Mouse (Mus musculus) MEL (cell line): ENCODE data around the gene Vsig2. TPM values are rescaled to one million over a fixed set of nuclear protein-coding genes. Genes with fewer than 3 reads are reported as not detected.

ENCODE experiments used
- DNase-seq: peaks from one replicate; pipeline ENCODE4 v3.0.0; 2011; ENCODE audit warnings: low read depth, low spot score
- H3K27ac ChIP-seq: 2 replicates; pipeline ENCODE4 v1.5.1; 2012; ENCODE audit warnings: low read depth, mild to moderate bottlenecking, control low read depth, low read length, moderate library complexity; ENCODE audit not compliant: control insufficient read depth
- H3K27me3 ChIP-seq, 2 experiments: fragments of 150-350 bp in 1 of 2; sonication (generic) in 1 of 2; 2 replicates each; pipeline ENCODE4 v1.6.1; 2012; ENCODE audit warnings: low read length in 2 of 2, mild to moderate bottlenecking in 2 of 2, improper control_type of control experiment in 1 of 2, moderate library complexity in 1 of 2; ENCODE audit not compliant: insufficient read depth in 2 of 2, control insufficient read depth in 1 of 2
- H3K36me3 ChIP-seq, 2 experiments: 2 replicates each; pipeline ENCODE4 v1.6.1; 2012 to 2014; ENCODE audit warnings: low read length in 2 of 2, improper control_type of control experiment in 1 of 2, inconsistent platforms in 1 of 2, mild to moderate bottlenecking in 1 of 2; ENCODE audit not compliant: insufficient read depth in 2 of 2, control insufficient read depth in 1 of 2
- H3K4me1 ChIP-seq, 2 experiments: fragments of 150-350 bp in 1 of 2; sonication (generic) in 1 of 2; 2 replicates each; pipeline ENCODE4 v1.6.1; 2012; ENCODE audit warnings: low read length in 2 of 2, improper control_type of control experiment in 1 of 2, mild to moderate bottlenecking in 1 of 2; ENCODE audit not compliant: insufficient read depth in 2 of 2, control insufficient read depth in 1 of 2
- H3K4me3 ChIP-seq, 2 experiments: fragments of 150-350 bp in 1 of 2; sonication (generic) in 1 of 2; 2 replicates each; pipeline ENCODE4 v1.5.1; 2012; ENCODE audit warnings: low read depth in 2 of 2, low read length in 2 of 2, mild to moderate bottlenecking in 2 of 2, moderate library complexity in 2 of 2, control low read depth in 1 of 2, improper control_type of control experiment in 1 of 2; ENCODE audit not compliant: control insufficient read depth in 1 of 2, insufficient read depth in 1 of 2
- H3K79me2 ChIP-seq: 2 replicates; pipeline ENCODE4 v1.6.1; 2012; ENCODE audit warnings: mild to moderate bottlenecking, low read length, moderate library complexity; ENCODE audit not compliant: control insufficient read depth, poor library complexity, insufficient read depth
- H3K9ac ChIP-seq: 2 replicates; pipeline ENCODE4 v1.6.1; 2012; ENCODE audit warnings: low read depth, mild to moderate bottlenecking, control low read depth, low read length, moderate library complexity; ENCODE audit not compliant: control insufficient read depth, poor library complexity, severe bottlenecking
- H3K9me3 ChIP-seq: fragments of 150-350 bp; sonication (generic); replicated peaks from 2 replicates; pipeline ENCODE4 v1.6.1; 2012; ENCODE audit warnings: mild to moderate bottlenecking, low read length, improper control_type of control experiment, moderate library complexity; ENCODE audit not compliant: insufficient read depth
- BHLHE40 ChIP-seq: IDR thresholded peaks from 2 replicates; pipeline ENCODE4 v1.6.1; 2012; ENCODE audit warnings: low read depth, mild to moderate bottlenecking, inconsistent platforms, low read length, improper control_type of control experiment, borderline replicate concordance
- CHD1 ChIP-seq: IDR thresholded peaks from 2 replicates; pipeline ENCODE4 v1.6.1; 2012; ENCODE audit warnings: low read depth, mild to moderate bottlenecking, inconsistent platforms, low read length, improper control_type of control experiment
- CTCF ChIP-seq, 3 experiments: IDR thresholded peaks in 2 of 3; conservative IDR thresholded peaks in 1 of 3; 2 replicates each; pipeline ENCODE4 v1.5.1; 2011 to 2012; ENCODE audit warnings: low read length in 3 of 3, low read depth in 2 of 3, mild to moderate bottlenecking in 2 of 3, improper control_type of control experiment in 1 of 3, inconsistent platforms in 1 of 3, mixed read lengths in 1 of 3, moderate library complexity in 1 of 3; ENCODE audit not compliant: control insufficient read depth in 1 of 3, insufficient read depth in 1 of 3, poor library complexity in 1 of 3, severe bottlenecking in 1 of 3
- ETS1 ChIP-seq: IDR thresholded peaks from 2 replicates; pipeline ENCODE4 v1.6.1; 2012; ENCODE audit warnings: low read depth, mild to moderate bottlenecking, inconsistent platforms, low read length, improper control_type of control experiment, moderate library complexity
- GATA1 ChIP-seq: IDR thresholded peaks from 2 replicates; pipeline ENCODE4 v1.6.1; 2011; ENCODE audit warnings: low read depth, low read length, improper control_type of control experiment
- JUND ChIP-seq: IDR thresholded peaks from 2 replicates; pipeline ENCODE4 v1.6.1; 2011; ENCODE audit warnings: low read depth, mild to moderate bottlenecking, improper control_type of control experiment, low read length
- KAT2A ChIP-seq: conservative IDR thresholded peaks from 2 replicates; pipeline ENCODE4 v1.6.1; 2012; ENCODE audit warnings: low read depth, low read length, improper control_type of control experiment, inconsistent platforms
- MAFK ChIP-seq: IDR thresholded peaks from 2 replicates; pipeline ENCODE4 v1.6.1; 2011; ENCODE audit warnings: low read depth, mild to moderate bottlenecking, low read length, improper control_type of control experiment, borderline replicate concordance
- MEF2A ChIP-seq: IDR thresholded peaks from 2 replicates; pipeline ENCODE4 v1.6.1; 2014; ENCODE audit warnings: low read depth, mild to moderate bottlenecking, inconsistent platforms, low read length, improper control_type of control experiment; ENCODE audit not compliant: poor library complexity, insufficient replicate concordance, severe bottlenecking; ENCODE audit errors: extremely low read depth
- MYB ChIP-seq: IDR thresholded peaks from 2 replicates; pipeline ENCODE4 v1.6.1; 2011; ENCODE audit warnings: mild to moderate bottlenecking, low read depth, low read length, improper control_type of control experiment
- MYC ChIP-seq: IDR thresholded peaks from 2 replicates; pipeline ENCODE4 v1.6.1; 2011; ENCODE audit warnings: low read depth, mild to moderate bottlenecking, low read length, improper control_type of control experiment, moderate library complexity
- NRF1 ChIP-seq: IDR thresholded peaks from 2 replicates; pipeline ENCODE4 v1.6.1; 2014; ENCODE audit warnings: low read depth, mild to moderate bottlenecking, inconsistent platforms, low read length, improper control_type of control experiment, moderate library complexity; ENCODE audit not compliant: poor library complexity, insufficient read depth, severe bottlenecking
- POLR2A ChIP-seq, 2 experiments: IDR thresholded peaks; 2 replicates each; pipeline ENCODE4 v1.6.1; 2011 to 2012; ENCODE audit warnings: low read length in 2 of 2, mild to moderate bottlenecking in 2 of 2, control low read depth in 1 of 2, improper control_type of control experiment in 1 of 2, low read depth in 1 of 2, moderate library complexity in 1 of 2; ENCODE audit not compliant: control insufficient read depth in 1 of 2, insufficient read depth in 1 of 2, poor library complexity in 1 of 2
- POLR2AphosphoS5 ChIP-seq: IDR thresholded peaks from 2 replicates; pipeline ENCODE4 v1.6.1; 2012; ENCODE audit warnings: low read depth, borderline replicate concordance, mild to moderate bottlenecking, inconsistent platforms, low read length, moderate library complexity, mixed read lengths
- RAD21 ChIP-seq: IDR thresholded peaks from 2 replicates; pipeline ENCODE4 v1.6.1; 2011; ENCODE audit warnings: mild to moderate bottlenecking, low read depth, low read length, improper control_type of control experiment
- RCOR1 ChIP-seq: IDR thresholded peaks from 2 replicates; pipeline ENCODE4 v1.6.1; 2012; ENCODE audit warnings: low read depth, mild to moderate bottlenecking, inconsistent platforms, low read length, improper control_type of control experiment
- SMC3 ChIP-seq: IDR thresholded peaks from 2 replicates; pipeline ENCODE4 v1.6.1; 2011; ENCODE audit warnings: low read depth, low read length, improper control_type of control experiment
- TBP ChIP-seq: IDR thresholded peaks from 2 replicates; pipeline ENCODE4 v1.8.0; 2011; ENCODE audit warnings: low read depth, low read length, improper control_type of control experiment
- UBTF ChIP-seq: IDR thresholded peaks from 2 replicates; pipeline ENCODE4 v1.6.1; 2012; ENCODE audit warnings: low read depth, mild to moderate bottlenecking, inconsistent platforms, low read length, improper control_type of control experiment, moderate library complexity, borderline replicate concordance; ENCODE audit not compliant: insufficient read depth
- USF1 ChIP-seq: IDR thresholded peaks from 2 replicates; pipeline ENCODE4 v1.6.1; 2014; ENCODE audit warnings: low read depth, mild to moderate bottlenecking, inconsistent platforms, low read length, improper control_type of control experiment, moderate library complexity
- ZMIZ1 ChIP-seq: IDR thresholded peaks from 2 replicates; pipeline ENCODE4 v1.6.1; 2012; ENCODE audit warnings: low read depth, mild to moderate bottlenecking, inconsistent platforms, low read length, improper control_type of control experiment, moderate library complexity
- ZNF384 ChIP-seq: IDR thresholded peaks from 2 replicates; pipeline ENCODE4 v1.6.1; 2012; ENCODE audit warnings: low read depth, mild to moderate bottlenecking, inconsistent platforms, low read length, improper control_type of control experiment
- polyA plus RNA-seq, 2 experiments: library from polyadenylated mRNA; stranded (reverse) in 1 of 2; unstranded in 1 of 2; fragments of >175 nt in 1 of 2; fragments of >200 nt in 1 of 2; gene quantifications; 2 replicates each; pipeline versions ENCODE4 v1.2.1 to v1.2.4; 2012; ENCODE audit warnings: low replicate concordance in 2 of 2, low read depth in 1 of 2; ENCODE audit not compliant: insufficient read length in 2 of 2, insufficient read depth in 1 of 2, missing spikeins in 1 of 2
- total RNA-seq: library from RNA; depleted of rRNA; stranded (reverse); fragments of 300-350 nt; gene quantifications from 2 replicates; pipeline ENCODE4 v1.2.3, GENCODE M21; 2012

Vsig2 gene
- total and polyA plus RNA-seq, 3 experiments, result 0.64 TPM; not detected in 2

- peaks cover 11% of the 10 kb centered on the region for H3K79me2 ChIP-seq
- no peaks in the 10 kb centered on the region; a peak in 1 of 4 replicates for H3K36me3 ChIP-seq
- H3K27me3 ChIP-seq, result no peaks in the 10 kb centered on the region
- no peak overlapping the region for H3K4me3 ChIP-seq
- H3K9me3 ChIP-seq, result no peaks in the 10 kb centered on the region
- no peak overlapping the region for H3K27ac ChIP-seq
- no peak for TF ChIP-seq POLR2A (IDR thresholded peaks at IDR 0.05; ENCODE audit: control insufficient read depth in 1 of 2, insufficient read depth in 1 of 2, low read depth in 1 of 2, low read length in 2 of 2, poor library complexity in 1 of 2)
- no peak for TF ChIP-seq CHD1
- TF ChIP-seq NRF1, result no peak
- no peak for TF ChIP-seq POLR2AphosphoS5
- TF ChIP-seq KAT2A, result no peak
- TF ChIP-seq MYC, result no peak
- TF ChIP-seq CTCF (IDR thresholded peaks at IDR 0.05 in 2 of 3, conservative IDR thresholded peaks at IDR 0.05 in 1 of 3; ENCODE audit: control insufficient read depth in 1 of 3, insufficient read depth in 1 of 3, low read depth in 2 of 3, low read length in 3 of 3, poor library complexity in 1 of 3, severe bottlenecking in 1 of 3), result no peak
- TF ChIP-seq BHLHE40, result no peak
- H3K4me1 ChIP-seq, result no peaks in the 10 kb centered on the region
- H3K9ac ChIP-seq, result no peak overlapping the region
- no peak for DNase-seq
These were observed 38.9 kb upstream of the Vsig2 start for GRCm38 (mm10) chr9:37500201-37500600.

- H3K36me3 ChIP-seq, result no peaks in the 10 kb centered on the region; a peak in 2 of 4 replicates
- no peaks in the 10 kb centered on the region for H3K4me1 ChIP-seq
- peaks cover 10% of the 10 kb centered on the region for H3K79me2 ChIP-seq
- DNase-seq, result no peak
- H3K27me3 ChIP-seq, result no peaks in the 10 kb centered on the region
- H3K27ac ChIP-seq, result no peak overlapping the region
- H3K9ac ChIP-seq, result no peak overlapping the region
- no peak overlapping the region for H3K4me3 ChIP-seq
- TF ChIP-seq ZNF384, result 0 out of 2 replicates have a peak, but pooled peaks have one; percentile 19
- TF ChIP-seq MYC, result no peak
- TF ChIP-seq MAFK, result 0 out of 2 replicates have a peak, but pooled peaks have one; percentile 26
- TF ChIP-seq JUND, result no peak
- TF ChIP-seq, all 39 proteins: peak for 2
- H3K9me3 ChIP-seq, result no peaks in the 10 kb centered on the region
These were observed 37.9 kb upstream of the Vsig2 start for GRCm38 (mm10) chr9:37501170-37501569.

GRCm38 (mm10) chr9:37504348-37504747, 34.7 kb upstream of the Vsig2 start:
- H3K27me3 ChIP-seq, result no peaks in the 10 kb centered on the region
- H3K4me3 ChIP-seq, result no peak overlapping the region
- DNase-seq, result peak; percentile 34

More at GRCm38 (mm10) chr9:37504348-37504747, 34.7 kb upstream of the Vsig2 start:
- H3K4me1 ChIP-seq, result no peaks in the 10 kb centered on the region
- TF ChIP-seq MEF2A (no peak), RAD21 (peak; percentile 17), MYB (no peak), MYC (no peak), TBP (no peak), SMC3 (peak; percentile 36), ETS1 (no peak), USF1 (no peak), RCOR1 (no peak), ZMIZ1 (no peak), GATA1 (no peak), UBTF (no peak), CTCF (IDR thresholded peaks at IDR 0.05 in 2 of 3, conservative IDR thresholded peaks at IDR 0.05 in 1 of 3; ENCODE audit: control insufficient read depth in 1 of 3, insufficient read depth in 1 of 3, low read depth in 2 of 3, low read length in 3 of 3, poor library complexity in 1 of 3, severe bottlenecking in 1 of 3) (peak in 2 of 3 experiments; percentile 30 to 35; a peak in 3 of 6 replicates)
- H3K36me3 ChIP-seq, result no peaks in the 10 kb centered on the region; a peak in 1 of 4 replicates
- H3K79me2 ChIP-seq, result peaks cover 6% of the 10 kb centered on the region
- H3K9ac ChIP-seq, result no peak overlapping the region
- no peaks in the 10 kb centered on the region for H3K9me3 ChIP-seq
- H3K27ac ChIP-seq, result no peak overlapping the region
